Mouse (Mus musculus) liver, adult 2 months (tissue): ENCODE data around the gene Csad.

Experiments used
- CTCF ChIP-seq: fragments of 200-500 bp; IDR thresholded peaks from 2 replicates; pipeline ENCODE4 v1.5.1; 2011; ENCODE audit warnings: low read depth, low read length, control low read depth
- POLR2A ChIP-seq: fragments of 200-500 bp; IDR thresholded peaks from 2 replicates; pipeline ENCODE4 v1.6.1; 2011; ENCODE audit warnings: low read length, control low read depth; ENCODE audit not compliant: insufficient read depth; ENCODE audit errors: extremely low read depth

DNA sequence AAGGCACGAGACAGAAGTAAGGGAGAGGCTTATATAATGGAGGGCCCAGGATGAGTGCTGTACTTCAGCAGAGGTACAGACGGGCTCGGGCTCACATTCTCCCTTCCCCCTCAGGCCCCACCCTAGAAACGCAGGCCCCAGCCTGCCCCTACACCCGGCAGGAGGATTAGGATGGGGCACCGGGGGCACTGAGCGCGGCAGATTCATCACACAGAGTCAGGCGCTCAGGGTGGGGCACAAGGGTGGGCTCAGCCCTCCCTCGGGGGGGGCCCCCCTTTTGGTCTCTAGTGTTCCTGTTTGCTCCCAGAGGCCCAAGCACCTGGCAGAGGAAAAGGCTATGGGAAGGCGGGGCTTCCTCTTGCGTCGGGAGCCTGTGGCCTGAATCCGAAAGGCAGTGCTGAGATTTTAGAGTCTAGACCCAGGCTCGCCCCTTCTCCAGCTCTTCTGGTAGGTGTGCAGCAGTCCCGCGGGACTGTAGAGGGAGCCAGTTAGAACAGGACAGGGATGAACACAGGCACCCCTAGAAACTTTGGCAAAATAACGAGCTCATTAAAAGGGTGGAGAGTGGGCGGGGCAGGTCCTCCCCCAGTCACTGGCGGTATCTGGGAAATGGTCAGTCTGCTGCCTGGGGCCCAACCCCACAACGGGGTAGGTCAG, 31.0 kb upstream of the Csad start:
- TF ChIP-seq CTCF = no peak
- TF ChIP-seq POLR2A = no peak
